Mouse (Mus musculus) yolk sac, embryonic 10.5 days (tissue): ENCODE measurements around the gene Guca1a.
A peak's percentile ranks its signal among the peaks of the same experiment; 100 is the strongest.
"Not testable (repeated sequence)": the region's sequence is repeated elsewhere in the genome, so short reads cannot be mapped to it uniquely, and the experiment has no call there.

Experiments used
- DNase-seq: peaks from one replicate; pipeline ENCODE4 v3.0.0-alpha.2; 2017; ENCODE audit warnings: low spot score

The Guca1a gene

DNA sequence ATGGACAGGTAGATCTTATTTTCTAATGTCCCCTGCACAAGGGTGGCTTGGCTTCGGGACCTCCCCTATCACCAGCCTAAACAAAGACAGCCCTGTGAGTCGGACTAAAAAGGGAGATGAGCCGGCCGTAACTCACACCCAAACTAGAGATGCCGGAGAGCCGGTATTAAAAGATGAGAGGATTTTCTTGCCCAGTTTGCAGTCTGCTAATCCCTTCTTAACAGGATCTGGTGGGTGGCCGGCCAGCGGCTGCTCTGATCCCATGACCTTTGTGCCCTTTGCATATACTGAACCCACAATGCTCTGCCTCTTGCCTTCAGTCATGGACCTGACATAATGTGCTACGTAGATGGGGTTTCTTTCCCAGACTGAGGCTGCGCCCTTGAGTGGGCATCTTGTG lies at the start of gene Guca1a:
Gene Guca1a, minus strand, starts transcription at position 134 of the 400 bp plus-strand sequence.
- DNase-seq, result no peak

GRCm38 (mm10) chr17:47449432-47449831 lies 49.0 kb upstream of the Guca1a start:
- no peak for DNase-seq

DNA sequence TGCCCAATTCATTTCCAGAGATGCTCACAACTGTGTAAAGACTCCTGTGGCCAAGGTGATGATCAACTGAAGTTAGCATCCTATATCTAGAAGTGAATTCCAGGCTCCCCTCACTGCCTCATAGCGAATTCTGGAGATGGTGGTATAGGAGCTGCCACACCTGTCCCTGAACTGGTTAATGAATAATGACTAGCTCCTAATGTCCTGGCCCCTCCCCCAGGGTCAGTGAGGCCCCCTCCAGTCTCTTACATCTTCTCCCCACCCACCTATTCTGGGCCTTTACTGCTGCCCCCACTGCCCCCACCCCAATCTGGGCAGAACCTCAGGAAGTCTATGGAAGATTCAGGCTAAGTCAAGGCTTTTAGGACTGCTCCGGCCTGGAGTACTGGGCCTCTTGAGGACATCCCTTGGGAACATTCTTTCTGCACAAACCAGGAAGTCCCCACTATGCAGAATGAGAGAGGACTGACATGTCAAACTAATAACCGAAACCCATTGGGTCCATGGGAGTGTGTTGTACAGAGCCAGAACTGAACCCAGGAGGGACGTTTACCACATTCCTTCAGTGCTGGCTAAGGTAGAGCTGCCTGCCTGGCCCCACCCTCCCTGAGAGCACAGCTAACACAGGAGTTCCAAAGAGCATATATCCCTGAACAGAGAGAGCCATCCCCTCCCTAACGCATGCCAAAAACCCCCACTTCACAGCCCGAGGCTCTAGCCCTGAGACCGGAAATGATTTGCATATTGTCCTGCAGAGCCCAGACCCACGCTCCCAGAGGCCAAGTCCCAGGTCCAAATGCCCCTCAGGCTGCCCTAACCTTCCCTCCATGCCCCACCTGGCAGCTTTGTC lies 48.4 kb upstream of the Guca1a start:
- DNase-seq, result peak; percentile 70

GRCm38 (mm10) chr17:47446561-47446960 lies 46.2 kb upstream of the Guca1a start:
- no peak for DNase-seq

DNA sequence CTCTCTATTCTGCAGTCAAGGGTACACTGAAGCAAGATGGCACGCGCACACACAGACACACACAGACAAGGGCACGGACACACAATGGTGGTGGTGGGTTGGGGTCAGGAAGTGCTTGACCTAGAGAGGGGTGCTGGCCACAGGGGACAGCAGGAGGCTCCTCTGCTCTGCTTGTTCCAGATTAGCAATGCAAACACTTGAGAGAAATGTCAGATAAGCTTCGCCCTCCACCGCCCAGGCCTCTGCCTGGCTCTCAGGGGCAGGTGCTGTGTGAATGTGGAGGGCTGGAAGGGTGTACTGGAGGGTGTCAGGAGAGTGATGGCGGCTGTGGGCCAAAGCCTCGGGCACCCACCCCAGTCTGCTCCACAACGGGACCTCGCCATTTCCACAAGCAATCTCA lies 45.6 kb upstream of the Guca1a start:
- peak; percentile 64 for DNase-seq

- peak; percentile 60 for DNase-seq
Observed at GRCm38 (mm10) chr17:47445518-47445917, 45.1 kb upstream of the Guca1a start.

DNA sequence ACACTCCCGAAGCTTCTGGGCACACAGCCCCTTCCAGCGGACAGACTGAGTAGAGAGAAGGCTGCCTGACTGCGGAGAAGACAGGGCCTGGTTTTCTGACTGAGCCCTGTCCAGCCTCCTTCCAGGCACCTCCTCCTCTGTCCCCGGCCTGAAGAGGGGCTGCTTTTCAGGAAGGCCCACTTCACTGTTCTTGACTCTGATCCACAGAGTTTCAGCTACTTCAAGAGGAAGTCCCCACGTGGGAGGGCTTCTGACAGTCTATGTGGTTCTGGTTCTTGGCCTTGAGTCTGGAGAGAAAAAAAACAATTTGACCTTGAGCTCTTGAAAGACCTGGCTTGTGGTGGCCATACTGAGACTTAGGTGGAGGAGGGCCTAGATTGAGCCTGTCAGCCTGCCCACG lies 43.7 kb upstream of the Guca1a start:
- DNase-seq, result no peak

GRCm38 (mm10) chr17:47442271-47442670 lies 41.9 kb upstream of the Guca1a start:
- peak; percentile 66 for DNase-seq

GRCm38 (mm10) chr17:47441296-47442051 lies 41.1 kb upstream of the Guca1a start:
- peak; percentile 62 for DNase-seq

DNA sequence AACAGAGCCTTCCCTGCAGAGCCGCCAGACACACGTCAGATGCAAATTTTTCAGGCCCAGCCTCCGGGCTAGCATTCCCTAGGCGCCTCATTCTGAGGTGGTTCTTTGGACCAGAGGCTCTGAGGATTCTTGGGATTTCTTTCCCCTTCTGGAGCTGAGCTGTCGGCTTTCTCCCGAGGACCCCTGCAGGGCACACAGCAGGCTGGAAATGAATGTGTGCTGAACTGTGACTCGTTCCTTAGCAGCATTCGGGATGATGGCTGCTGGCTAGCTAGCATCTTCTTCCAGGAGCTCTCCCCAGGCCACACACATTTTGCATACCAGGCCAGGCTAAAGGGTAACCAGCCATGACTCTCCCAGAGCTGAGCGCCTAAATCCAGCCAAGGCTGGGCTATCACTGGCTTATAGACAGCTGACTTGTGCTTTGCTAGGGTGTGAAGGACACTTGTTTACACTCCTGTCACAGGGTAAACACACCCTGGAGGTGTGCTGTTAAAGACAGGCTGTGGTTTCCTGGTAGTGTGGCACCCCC lies 40.0 kb upstream of the Guca1a start:
- peak; percentile 68 for DNase-seq

DNA sequence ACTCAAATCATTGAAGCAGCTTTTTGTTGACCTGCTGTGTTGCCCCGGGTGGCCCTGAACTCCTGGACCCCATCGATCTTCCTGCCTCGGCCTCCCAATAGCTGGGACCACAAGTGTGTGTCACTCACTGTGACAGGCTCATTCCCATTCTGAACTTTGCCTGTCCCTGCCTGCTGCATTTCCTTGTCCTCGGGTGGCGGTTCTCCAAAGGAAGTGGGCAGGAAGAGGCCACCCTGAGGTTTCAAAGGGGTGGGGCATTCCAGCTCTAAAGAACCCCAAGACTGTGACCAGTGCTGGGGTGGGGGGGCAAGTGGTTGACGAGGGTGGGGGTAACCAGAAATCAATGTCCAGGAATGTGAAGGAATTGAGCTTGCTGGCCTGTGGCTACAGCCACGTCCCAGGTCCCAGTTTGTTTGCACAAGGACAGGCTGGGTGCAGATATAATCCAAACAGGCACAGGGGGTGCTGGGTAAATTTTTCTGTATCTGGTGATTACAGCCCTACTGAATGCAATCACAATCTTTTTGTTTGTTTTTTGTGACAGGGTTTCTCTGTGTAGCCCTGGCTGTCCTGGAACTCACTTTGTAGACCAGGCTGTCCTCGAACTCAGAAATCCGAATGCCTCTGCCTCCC lies 39.1 kb upstream of the Guca1a start:
- DNase-seq, result peak; percentile 77

DNA sequence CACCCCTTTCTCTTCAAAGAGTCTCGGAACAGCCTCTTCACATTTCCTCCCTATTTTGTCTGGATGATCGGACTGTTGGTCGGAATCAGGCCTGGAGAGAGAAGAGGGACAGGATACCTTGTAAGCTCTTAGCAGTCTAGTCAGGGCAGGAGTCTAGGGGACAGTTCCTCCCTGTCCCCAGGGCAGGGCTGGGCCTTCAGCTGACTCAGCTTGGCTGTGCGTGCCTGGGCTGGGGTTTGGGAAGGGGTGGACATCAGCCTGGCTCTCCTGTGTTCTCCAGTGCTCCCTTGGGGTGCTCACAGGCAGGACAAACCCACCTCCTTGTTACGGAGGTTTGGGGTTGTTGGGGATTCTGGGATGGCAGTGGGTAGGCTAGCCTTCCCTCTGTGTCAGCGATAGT lies 38.2 kb upstream of the Guca1a start:
- DNase-seq, result no peak

DNA sequence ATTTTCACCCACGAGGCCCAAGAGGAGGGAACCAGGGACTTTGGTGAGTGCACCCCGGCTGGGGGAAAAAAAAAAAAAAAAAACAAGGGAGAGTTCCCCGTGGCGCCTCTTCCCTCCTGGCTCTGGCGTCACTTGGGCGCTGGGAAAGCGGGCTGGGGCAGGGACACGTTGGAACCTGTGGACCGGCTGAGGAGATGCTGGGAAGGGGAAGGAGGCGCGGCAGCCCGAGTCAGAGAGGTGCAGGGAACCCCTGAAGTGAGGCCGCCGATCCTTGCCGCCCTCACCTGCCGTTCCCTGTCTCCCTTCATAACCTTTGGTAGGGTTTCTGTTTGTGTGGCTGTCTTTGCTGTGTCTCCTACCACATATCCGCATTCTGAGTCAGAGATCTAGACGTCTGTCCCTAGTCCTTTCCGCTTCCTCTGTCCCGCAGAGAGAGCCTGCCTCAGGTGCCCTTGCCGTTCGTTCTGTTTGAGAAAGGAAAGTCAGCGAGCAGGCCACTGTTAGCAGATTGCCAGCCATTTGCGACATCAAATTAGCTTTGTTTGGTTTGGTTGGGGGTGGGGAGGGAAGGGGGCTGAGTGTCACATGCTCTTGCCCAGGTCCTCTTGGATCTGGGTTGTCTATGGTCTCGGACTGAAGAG lies 36.6 kb upstream of the Guca1a start, which contains the start of gene 1700001C19Rik:
Gene 1700001C19Rik, minus strand, starts transcription at position 470 of the 641 bp plus-strand sequence.
- no peak for DNase-seq

GRCm38 (mm10) chr17:47436156-47436906 lies 35.9 kb upstream of the Guca1a start, which contains the start of gene AI661453:
Gene AI661453, plus strand, starts transcription at chr17:47436615.
- DNase-seq, result peak; percentile 79

- no peak for DNase-seq
Observed at GRCm38 (mm10) chr17:47430815-47431214, 30.4 kb upstream of the Guca1a start.

- peak; percentile 68 for DNase-seq
Observed at GRCm38 (mm10) chr17:47428831-47429304, 28.5 kb upstream of the Guca1a start.

- DNase-seq, result no peak
Observed at GRCm38 (mm10) chr17:47427316-47427715, 26.9 kb upstream of the Guca1a start.

DNA sequence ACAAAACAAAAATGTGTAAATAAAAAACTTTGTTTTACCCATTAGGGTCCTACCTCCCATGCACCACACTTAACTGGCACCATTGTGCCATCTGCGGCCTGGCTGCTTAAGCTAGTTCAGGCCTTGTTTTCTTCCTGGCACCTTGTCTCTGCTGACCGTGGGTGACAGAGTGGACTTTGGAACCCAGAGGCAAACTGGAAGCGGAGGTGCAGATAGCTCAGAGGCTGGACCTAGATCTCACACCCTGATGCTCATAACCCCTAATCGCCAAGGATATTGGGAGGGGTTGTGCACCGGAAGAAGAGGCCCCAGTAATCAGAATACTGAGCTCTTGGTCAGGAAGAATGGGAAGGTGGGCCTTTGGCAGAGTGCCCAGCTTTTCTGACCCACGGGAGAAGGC lies 23.8 kb upstream of the Guca1a start:
- no peak for DNase-seq

- DNase-seq, result not testable (repeated sequence)
Observed at GRCm38 (mm10) chr17:47422616-47423015, 22.2 kb upstream of the Guca1a start.

- DNase-seq, result no peak
Observed at GRCm38 (mm10) chr17:47421566-47421965, 21.2 kb upstream of the Guca1a start.

- DNase-seq, result no peak
Observed at GRCm38 (mm10) chr17:47420195-47420594, 19.8 kb upstream of the Guca1a start.
